Mouse (Mus musculus) thymus, postnatal 25 days (tissue): ENCODE results near the gene Eif3b.
"Not testable (repeated sequence)": the region's sequence is repeated elsewhere in the genome, so short reads cannot be mapped to it uniquely, and the experiment has no call there.

ENCODE experiments used
- DNase-seq: peaks from one replicate; pipeline ENCODE4 v3.0.0; 2022

Eif3b gene

GRCm38 (mm10) chr5:140396166-140396940, 22.8 kb upstream of the Eif3b start:
- DNase-seq = peak; percentile 25

DNA sequence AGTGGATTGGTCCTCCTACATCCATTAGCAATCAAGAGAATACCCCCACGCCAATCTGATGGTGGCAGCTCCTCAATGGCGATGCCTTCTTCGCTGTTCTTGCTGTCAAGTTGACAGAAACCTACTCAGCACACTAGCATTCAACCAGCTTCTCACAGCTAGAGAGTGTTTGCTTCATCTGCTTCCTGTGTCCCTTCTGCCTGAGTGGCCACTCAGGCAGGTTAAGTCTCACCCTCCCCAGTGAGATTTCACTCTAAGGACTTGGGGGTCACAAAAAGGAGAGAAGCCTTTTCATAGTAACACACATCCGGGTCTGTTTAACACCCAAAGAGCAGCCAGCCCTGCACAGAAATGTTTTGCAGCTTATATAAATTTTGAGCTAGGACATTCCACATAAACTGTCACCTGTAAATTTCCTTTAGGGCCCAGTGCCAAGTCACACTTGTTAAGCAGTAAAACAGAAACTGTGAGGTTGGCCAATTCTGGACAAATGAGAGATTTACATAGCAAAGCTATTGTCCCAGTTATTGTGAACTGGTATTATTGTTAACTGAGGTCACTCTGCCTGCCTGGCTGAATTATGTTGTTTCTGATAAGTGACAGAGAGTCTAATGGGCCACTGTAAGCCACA, 16.4 kb upstream of the Eif3b start:
- no peak for DNase-seq

GRCm38 (mm10) chr5:140405126-140405525, 14.0 kb upstream of the Eif3b start:
- no peak for DNase-seq

DNA sequence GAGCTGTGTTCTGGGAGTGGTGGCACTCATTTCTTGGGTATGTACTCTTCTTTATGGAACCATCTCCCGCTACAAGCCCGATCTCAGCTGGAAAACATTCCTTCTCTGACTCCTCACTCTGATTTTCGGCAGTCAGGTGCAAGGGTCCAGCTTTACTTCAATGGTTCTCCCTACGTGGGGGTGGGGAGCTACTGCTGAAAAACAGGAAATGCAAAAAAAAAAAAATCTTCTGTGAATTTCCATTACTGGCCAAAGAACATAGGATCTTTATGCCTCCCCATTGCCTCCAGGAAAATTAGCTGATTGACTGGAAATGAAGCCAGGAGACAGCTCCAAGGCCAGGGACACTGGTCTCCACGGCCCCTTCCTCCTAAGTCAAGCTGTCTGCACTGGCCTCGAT, 12.5 kb upstream of the Eif3b start:
- DNase-seq = no peak

- no peak for DNase-seq
Observed at GRCm38 (mm10) chr5:140408801-140409200, 10.3 kb upstream of the Eif3b start.

DNA sequence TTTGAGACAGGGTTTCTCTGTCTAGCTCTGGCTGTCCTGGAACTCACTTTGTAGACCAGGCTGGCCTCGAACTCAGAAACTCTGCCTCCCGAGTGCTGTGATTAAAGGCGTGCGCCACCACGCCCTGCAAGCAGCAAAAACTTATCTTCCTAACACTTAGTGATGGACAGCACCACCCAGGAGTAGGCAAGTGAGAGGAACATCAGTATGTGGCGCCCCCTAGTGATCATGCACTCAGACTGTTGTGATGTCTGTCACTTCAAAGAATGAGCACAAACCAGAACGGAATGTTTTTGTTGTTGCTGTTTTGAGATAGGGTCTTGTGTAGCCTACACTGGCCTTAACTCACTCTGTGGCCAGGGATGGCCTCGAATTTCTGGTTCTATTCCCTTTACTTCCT, 7.8 kb upstream of the Eif3b start:
- peak; percentile 68 for DNase-seq

- DNase-seq = no peak
Observed at GRCm38 (mm10) chr5:140414647-140415046, 4.5 kb upstream of the Eif3b start.

DNA sequence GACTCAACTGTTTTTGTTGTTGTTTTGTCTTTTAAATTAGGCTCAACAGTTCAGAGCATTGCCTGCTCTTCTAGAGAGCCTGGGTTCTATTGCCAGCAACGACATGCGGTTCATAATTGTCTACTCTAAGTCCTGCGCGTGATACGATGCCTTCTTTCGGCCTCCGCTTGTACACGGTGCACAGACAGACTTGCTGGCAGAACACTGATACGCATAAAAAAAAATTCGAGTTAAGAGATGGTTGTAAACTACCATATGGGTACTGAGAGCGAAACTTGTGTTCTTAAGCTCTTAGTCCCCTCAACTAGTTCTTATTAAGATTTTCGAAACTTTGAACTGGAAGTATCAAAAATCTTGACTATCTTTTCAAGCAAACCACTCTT, 1.0 kb upstream of the Eif3b start:
- DNase-seq = no peak

- DNase-seq = no peak
Observed at GRCm38 (mm10) chr5:140419442-140420080, 433 bp downstream of the Eif3b start.

DNA sequence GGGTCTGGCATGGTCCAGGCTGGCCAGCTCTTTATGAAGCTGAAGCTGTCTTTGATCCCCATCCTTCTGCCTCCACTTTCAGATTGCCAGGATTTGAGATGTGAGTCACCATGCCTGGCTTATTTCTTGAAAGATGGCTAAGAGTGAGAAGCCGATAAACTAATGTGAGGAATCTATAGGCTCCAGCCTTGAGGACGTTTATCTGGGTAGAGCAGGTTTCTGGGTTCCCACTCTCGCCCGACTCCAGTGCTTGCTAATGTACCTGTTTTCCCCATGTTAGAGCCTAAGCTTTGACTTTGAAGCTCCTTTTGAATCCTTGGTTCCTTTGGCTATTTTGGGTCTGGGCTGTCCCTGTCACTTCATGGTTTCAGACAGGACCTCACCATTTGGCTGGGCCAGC, 1.5 kb downstream of the Eif3b start:
- DNase-seq = no peak

DNA sequence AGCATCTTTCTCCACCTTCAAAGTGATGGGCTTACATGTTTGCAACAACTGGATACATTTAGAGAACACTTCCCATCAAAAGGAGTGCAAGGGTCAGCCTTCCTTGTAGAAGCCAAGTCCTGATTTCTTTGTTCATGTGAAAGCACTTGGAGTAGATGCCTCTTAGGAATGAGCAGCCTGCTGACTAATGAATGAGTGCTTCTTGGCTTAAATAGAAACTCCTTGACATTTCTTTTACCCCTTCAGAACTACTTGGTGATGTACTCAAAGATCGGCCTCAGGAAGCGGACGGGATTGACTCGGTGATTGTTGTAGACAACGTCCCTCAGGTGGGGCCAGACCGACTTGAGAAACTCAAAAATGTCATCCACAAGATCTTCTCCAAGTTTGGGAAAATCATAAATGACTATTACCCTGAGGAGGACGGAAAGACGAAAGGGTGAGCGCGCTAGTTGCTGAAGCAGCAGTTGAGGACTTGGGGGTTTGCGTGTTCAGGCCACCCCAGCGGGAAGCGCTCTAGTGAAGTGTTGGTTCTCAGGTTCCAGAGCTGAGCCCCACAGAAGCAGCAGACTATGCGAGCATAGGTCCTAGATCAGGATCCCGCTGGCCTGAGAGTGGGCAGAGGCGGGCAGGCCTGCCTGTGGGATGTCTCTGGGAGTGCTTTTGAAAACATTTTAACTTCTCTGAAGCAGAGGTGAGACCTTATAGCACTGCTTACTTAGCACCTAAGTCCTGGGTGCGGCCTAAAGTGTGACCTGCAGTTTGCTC, 6.1 kb downstream of the Eif3b start:
- no peak for DNase-seq

DNA sequence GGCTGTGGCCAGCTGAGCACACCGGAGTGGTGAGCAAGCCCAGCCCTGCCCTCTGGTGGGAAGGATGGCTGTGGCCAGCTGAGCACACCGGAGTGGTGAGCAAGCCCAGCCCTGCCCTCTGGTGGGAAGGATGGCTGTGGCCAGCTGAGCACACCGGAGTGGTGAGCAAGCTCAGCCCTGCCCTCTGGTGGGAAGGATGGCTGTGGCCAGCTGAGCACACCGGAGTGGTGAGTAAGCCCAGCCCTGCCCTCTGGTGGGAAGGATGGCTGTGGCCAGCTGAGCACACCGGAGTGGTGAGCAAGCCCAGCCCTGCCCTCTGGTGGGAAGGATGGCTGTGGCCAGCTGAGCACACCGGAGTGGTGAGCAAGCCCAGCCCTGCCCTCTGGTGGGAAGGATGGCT, 20.0 kb downstream of the Eif3b start:
- DNase-seq = not testable (repeated sequence)

- no peak for DNase-seq
Observed at GRCm38 (mm10) chr5:140441406-140441805, 22.3 kb downstream of the Eif3b start.

DNA sequence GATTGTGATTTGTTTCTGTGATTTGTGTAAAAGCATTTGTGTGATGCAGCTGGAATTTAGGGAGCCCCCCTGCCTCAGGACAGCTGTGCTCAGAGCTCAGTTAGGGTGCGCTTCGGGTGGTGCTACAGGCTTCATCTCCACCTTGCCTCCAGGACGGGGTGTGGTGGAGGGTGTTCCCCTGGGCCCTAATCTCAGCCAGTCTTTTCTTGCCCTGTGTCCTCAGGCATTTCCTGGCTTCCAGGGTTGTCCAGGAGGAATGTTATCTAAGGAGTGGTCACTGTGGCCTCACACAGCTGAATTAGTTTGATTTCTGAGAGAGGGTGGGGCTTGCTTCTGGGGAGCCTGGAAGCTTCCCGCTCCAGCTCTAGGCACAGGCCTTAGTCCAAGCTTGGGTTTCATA, 24.9 kb downstream of the Eif3b start:
- DNase-seq = no peak

DNA sequence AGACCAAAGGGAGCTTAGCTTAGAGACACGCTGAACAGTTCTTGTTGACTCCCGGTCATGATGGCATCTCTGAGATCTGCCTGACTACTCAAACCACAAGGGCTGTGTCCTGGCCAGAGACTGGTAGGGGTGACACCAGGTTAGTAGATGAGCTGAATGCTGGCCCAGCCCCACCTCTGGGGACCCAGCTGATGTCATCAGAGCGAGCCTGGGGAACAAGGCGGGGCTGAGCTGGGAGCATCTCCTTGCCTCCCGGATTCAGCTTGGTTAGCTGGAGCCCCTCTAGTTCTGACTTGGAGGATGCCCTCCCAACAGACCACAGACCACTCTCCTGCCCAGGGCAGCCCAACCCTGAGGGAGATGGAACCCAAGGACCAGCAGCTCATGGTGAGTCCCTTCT, 26.2 kb downstream of the Eif3b start, which contains the start of gene Gm4869:
TSS of gene Gm4869 (plus strand) at position 301 of the 400 bp plus-strand sequence.
- DNase-seq = no peak

- DNase-seq = no peak
Observed at GRCm38 (mm10) chr5:140446054-140446453, 26.9 kb downstream of the Eif3b start.

DNA sequence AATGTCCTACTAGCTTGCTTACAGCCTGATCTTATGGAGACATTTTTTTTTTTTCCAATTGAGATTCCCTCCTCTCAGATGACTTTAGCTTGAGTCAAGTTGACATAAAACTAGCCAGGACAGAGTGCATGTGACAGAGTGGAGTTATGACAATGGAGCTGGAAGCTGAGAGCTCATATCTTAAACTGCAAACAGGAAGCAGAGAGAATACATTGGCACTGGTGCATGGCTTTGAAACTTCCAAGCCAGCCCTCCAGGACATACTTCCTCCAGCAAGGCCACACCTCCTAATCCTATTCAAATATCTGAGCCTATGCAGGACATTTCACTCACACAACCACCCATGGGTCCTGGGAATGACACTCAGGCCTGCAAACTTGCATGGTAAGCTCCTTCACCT, 35.4 kb downstream of the Eif3b start:
- no peak for DNase-seq

DNA sequence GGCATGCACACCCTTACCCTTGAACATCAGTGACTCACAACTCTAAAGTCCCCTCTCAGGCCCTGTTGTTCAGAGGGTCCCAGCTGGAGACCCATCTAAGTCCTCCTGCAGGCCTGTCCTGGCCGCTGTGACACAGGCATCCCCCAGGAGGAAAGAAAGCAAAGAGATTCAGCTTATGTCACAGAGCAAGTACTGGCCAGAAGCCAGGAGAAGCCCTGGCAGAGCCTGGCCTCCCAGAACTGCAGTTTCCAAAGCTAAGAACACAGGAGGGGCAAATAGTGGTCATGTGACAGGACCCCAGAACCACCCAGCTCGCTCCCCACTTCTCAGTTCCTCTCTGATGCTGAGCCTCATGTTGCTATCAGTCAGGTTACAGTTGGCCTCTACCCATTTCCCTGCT, 36.3 kb downstream of the Eif3b start:
- DNase-seq = no peak

GRCm38 (mm10) chr5:140461476-140461875, 42.3 kb downstream of the Eif3b start:
- DNase-seq = no peak

DNA sequence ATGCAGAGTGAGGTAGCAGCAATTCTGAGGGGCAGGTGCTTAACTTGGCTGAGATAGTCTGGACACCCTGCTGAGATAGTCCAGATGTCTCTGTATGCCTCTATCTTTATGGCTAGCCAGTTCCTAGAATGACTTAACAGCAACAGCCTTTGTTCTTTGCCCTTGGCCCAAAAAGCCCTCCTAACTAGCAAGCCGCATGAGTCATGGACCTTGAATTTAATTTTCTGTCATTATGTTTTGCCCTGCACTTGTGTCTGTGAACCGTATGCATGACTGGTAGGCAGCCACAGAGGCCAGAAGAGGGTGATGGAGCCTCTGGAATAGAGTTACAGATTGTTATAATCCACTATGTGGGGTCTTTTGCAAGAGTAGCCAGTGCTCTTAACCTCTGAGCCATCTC, 44.0 kb downstream of the Eif3b start:
- DNase-seq = not testable (repeated sequence)

DNA sequence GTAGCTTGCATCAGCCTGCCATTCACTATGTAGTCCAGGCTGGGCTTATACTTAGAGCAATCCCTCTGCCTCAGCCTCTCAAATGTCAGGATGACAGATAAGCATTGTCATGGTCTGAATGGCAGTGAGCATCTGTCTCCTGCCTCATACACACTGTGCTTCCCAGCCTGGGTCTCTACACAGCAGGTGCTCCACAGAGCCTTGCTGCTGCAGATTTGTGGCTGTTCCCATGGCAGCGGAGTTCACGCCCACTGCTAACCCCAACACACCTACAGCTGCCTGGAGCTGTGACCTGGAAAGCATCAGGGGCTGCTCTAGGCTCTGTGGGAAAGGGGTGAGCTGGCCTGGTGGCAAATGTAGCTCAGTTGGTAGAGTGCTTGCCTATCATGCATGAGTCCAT, 45.8 kb downstream of the Eif3b start:
- no peak for DNase-seq

DNA sequence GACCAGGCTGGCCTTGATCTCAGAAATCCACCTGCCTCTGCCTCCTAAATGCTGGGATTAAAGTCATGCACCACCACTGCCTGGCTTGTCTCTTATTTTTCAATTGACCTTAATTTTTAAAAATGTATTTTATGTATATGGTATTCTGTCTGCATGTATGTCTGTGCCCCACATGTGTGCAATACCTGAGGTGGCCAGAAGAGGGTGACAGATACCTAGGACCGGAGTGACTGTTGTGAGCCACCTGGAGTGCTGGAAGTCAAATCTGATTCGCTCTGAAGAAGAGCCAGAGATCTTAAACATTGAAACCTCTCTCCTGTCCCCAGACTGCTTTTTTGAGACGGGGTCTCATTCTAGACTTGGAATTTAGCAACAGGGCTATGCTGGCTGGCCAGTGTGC, 53.2 kb downstream of the Eif3b start:
- DNase-seq = peak; percentile 49

DNA sequence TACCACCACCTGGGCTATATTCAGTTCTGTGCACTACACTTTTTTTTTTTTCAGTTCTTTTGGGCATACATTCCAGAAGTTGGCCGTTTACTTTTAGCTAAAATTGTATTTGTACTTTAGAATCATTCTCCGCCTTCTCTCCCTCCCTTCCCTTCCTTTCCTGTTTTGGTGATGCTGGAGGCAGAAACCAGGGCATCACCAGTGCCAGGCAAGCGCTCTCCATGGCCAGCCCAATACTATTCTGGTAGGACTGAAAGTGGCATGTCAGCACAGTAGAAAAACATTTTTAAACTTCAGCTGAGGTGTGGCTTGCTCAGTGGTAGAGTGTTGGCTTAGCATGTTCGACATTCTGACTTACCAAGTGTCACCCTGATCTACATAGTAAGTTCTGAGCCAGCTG, 62.3 kb downstream of the Eif3b start:
- DNase-seq = no peak
